In the genomic region with DNA sequence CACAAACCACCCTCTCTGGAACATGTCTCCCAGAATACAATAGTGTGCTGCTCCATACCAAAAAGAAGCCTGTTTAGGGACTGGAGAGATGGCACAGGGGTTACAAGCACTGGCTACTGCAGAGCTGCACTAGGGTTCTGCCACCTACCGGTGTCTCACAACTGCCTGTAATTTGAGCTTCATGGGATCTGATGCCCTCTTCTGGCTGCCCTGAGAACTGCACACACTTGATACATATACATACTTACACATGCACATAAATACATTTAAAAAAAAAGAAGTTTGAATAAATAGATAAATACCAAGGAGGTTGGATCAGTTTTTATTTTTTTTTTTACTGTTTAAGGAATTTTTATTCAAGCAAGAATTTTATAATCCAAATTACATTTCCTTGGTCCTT, we compare ENCODE assay signal across 21 mouse cellular contexts. TPM values are rescaled to one million over a fixed set of nuclear protein-coding genes. Genes with fewer than 3 reads are reported as not detected.
A peak's percentile ranks its signal among the peaks of the same experiment; 100 is the strongest.
DNase-seq lines count a peak whose midpoint lies in the region; TF ChIP-seq lines count a peak whose summit lies in the region.
"Had no signal": no experiment of that assay in that cellular context is flagged by ENCODE, and none has a peak within 500 bp of the region (broad histone marks: within the 10 kb centered on the region; RNA-seq: fewer than 3 reads in every experiment).

No protein-coding gene starts in this region.

- no peak overlapping the region for H3K4me3 ChIP-seq in layer of hippocampus, adult 2 months
- H3K4me3 ChIP-seq: embryonic facial prominence, embryonic 12.5 days; erythroblast, embryonic 14.5 days; heart, embryonic 12.5 days; limb, embryonic 12.5 days; liver, embryonic 13.5 days; midbrain, embryonic 12.5 days; myocyte had no signal

- no peak for DNase-seq in layer of hippocampus, adult 2 months (ENCODE audit: low spot score in 2 of 2)
- DNase-seq in layer of hippocampus, adult 9-10 months (ENCODE audit: low spot score), result no peak
- peak; percentile 5 for DNase-seq in 3T3-L1 (ENCODE audit: low read depth, low spot score)
- peak; percentile 4 for DNase-seq in A20 (ENCODE audit: low read depth, low spot score)
- DNase-seq in ZHBTc4 (ENCODE audit: low read depth, low spot score), result peak; percentile 86
- no peak for DNase-seq in frontal cortex, postnatal 14 days (ENCODE audit: low spot score in 2 of 2)
- DNase-seq in kidney, postnatal 10 days, result no peak
- DNase-seq: adrenal gland, adult 8-10 months; cerebellum, postnatal 10 days; layer of hippocampus, adult 9-11 months; liver, embryonic 13.5 days; spleen, adult 18-20 months; thymus, adult 2 months had no signal

- no peak overlapping the region for H3K27ac ChIP-seq in layer of hippocampus, adult 2 months
- H3K27ac ChIP-seq: embryonic facial prominence, embryonic 12.5 days; hindbrain, embryonic 14.5 days; limb, embryonic 12.5 days; liver, embryonic 13.5 days; midbrain, embryonic 12.5 days had no signal

- peak; percentile 52 for TF ChIP-seq CTCF in layer of hippocampus, adult 2 months (conservative IDR thresholded peaks at IDR 0.05)

RNA-seq across cellular contexts. Expression of a gene that starts 28.1 kb away (rescaled TPM):
- total RNA-seq in layer of hippocampus, adult 2 months (2021), result not detected
- total RNA-seq: adrenal gland, adult 8-10 months; heart, postnatal 25 days had no signal

Comparison
In these comparisons a context has a peak if more than half of its experiments do, and no peak if none do; other contexts are left out.
1. DNase-seq: peak in 3T3-L1 (single experiment), A20 (single experiment) and ZHBTc4 (single experiment); none in layer of hippocampus, adult 2 months (0 of 2), layer of hippocampus, adult 9-10 months (single experiment), frontal cortex, postnatal 14 days (0 of 2) and kidney, postnatal 10 days (single experiment).